Mouse (Mus musculus) embryonic facial prominence, embryonic 11.5 days (tissue): ENCODE measurements around the gene P4htm. TPM values are rescaled to one million over a fixed set of nuclear protein-coding genes. Genes with fewer than 3 reads are reported as not detected.

Source experiments
- ATAC-seq: fragments of 200-750 bp; cut with Nextera tagmentation; replicated peaks from 2 replicates; pipeline ENCODE4 v1.8.0; 2017; ENCODE audit warnings: low read depth; ENCODE audit not compliant: insufficient number of reproducible peaks, low FRiP score, low TSS enrichment
- DNase-seq: peaks from one replicate; pipeline ENCODE4 v3.0.0-alpha.2; 2015; ENCODE audit warnings: low spot score
- H3K27ac ChIP-seq: fragments of 300-500 bp; sonication (generic); replicated peaks from 2 replicates; pipeline ENCODE4 v1.5.1; 2014; ENCODE audit warnings: mild to moderate bottlenecking, low read depth, low read length, control low read depth
- H3K27me3 ChIP-seq: fragments of 300-500 bp; sonication (generic); 2 replicates; pipeline ENCODE4 v1.6.1; 2014; ENCODE audit warnings: mild to moderate bottlenecking, low read length, moderate library complexity, mixed read lengths; ENCODE audit not compliant: control insufficient read depth, insufficient read depth
- H3K36me3 ChIP-seq: fragments of 300-500 bp; sonication (generic); replicated peaks from 2 replicates; pipeline ENCODE4 v1.6.1; 2014; ENCODE audit warnings: low read depth, mild to moderate bottlenecking, low read length, moderate library complexity, mixed read lengths; ENCODE audit not compliant: control insufficient read depth, insufficient read depth
- H3K4me1 ChIP-seq: fragments of 300-500 bp; sonication (generic); 2 replicates; pipeline ENCODE4 v1.6.1; 2014; ENCODE audit warnings: low read length, mixed read lengths; ENCODE audit not compliant: control insufficient read depth, insufficient read depth
- H3K4me2 ChIP-seq: fragments of 300-500 bp; sonication (generic); 2 replicates; pipeline ENCODE4 v1.6.1; 2014; ENCODE audit warnings: low read depth, mild to moderate bottlenecking, control low read depth, low read length, moderate library complexity
- H3K4me3 ChIP-seq: fragments of 300-500 bp; sonication (generic); 2 replicates; pipeline ENCODE4 v1.5.1; 2014; ENCODE audit warnings: low read depth, low read length, control low read depth
- H3K9ac ChIP-seq: fragments of 300-500 bp; sonication (generic); replicated peaks from 2 replicates; pipeline ENCODE4 v1.6.1; 2014; ENCODE audit warnings: mild to moderate bottlenecking, control low read depth, low read length
- H3K9me3 ChIP-seq: fragments of 300-500 bp; sonication (generic); replicated peaks from 2 replicates; pipeline ENCODE4 v1.6.1; 2016; ENCODE audit warnings: mild to moderate bottlenecking, low read length, inconsistent platforms, mixed read lengths; ENCODE audit not compliant: control insufficient read depth
- WGBS: fragments of 180-500 bp; shearing (Covaris S2); extraction: QIAGEN DNeasy Blood & Tissue Kit; methylation state at CpG from one replicate; pipeline ENCODE4 v1.1.7; 2014; 5-methylcytosine and 5-hydroxymethylcytosine counted together
- polyA plus RNA-seq: library from polyadenylated mRNA; unstranded; fragments of >200 nt; fragmentation: Nextera tagmentation; extraction: Ambion mirVana; gene quantifications from 2 replicates; pipeline ENCODE4 v1.2.1, GENCODE M21; 2014

P4htm gene
- polyA plus RNA-seq, result 6.4 and 8.1 TPM in 2 replicates

DNA sequence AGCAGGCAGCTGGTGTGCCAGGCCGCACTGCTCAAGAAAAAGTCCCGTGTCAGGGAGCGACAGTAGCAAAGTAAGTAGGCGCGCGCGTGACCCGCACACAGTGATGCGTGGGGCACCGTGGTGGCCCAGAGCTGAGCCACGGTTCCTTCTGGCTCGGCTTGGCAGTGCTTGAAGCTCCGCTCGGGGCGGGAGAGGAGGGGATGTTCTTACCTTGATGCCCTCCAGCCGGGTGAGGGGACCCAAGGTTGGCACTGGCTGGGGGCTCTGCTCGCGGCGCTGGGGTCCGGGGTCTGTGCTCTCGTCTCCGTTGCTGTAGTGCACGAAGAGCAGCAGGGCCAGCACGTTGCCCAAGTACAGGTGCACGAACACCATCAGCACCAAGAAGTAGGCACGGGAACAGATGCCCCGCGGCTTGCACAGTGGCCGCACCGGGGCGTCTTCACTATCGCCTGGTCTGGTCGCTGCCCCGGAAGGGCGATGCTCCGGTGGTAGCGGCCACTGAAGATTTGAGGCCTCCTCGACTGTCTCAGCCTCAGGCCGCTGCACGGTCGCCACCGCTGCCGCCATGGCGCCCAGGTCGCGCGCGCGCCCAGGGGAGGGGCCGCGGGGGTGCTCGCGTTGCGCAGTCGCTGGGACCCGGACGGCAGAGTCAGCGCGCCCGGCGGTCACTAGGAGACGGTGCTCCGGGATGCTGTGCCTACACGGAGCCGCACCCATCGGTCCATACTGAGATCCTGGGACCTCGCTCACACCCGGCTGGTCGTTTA, at the start of gene P4htm:
Gene P4htm, minus strand, starts transcription at position 670 of the 767 bp plus-strand sequence.
- H3K36me3 ChIP-seq, result no peaks in the 10 kb centered on the region
- H3K9ac ChIP-seq, result peak within 1 kb of the TSS; percentile 72
- no peaks in the 10 kb centered on the region for H3K9me3 ChIP-seq
- 2% methylated on average over 69 of the region's 69 CpGs for WGBS
- H3K27me3 ChIP-seq, result no peaks in the 10 kb centered on the region
- H3K4me2 ChIP-seq, result peak within 1 kb of the TSS; percentile 81
- peak; percentile 86 for ATAC-seq
- no peak within 1 kb of the TSS for H3K27ac ChIP-seq
- H3K4me3 ChIP-seq, result peak within 1 kb of the TSS; percentile 63
- no peaks in the 10 kb centered on the region for H3K4me1 ChIP-seq
- peak; percentile 79 for DNase-seq

- Histone ChIP-seq H3K4me3 (no peak overlapping the region), H3K27me3 (no peaks in the 10 kb centered on the region), H3K36me3 (no peaks in the 10 kb centered on the region), H3K9me3 (no peaks in the 10 kb centered on the region), H3K27ac (no peak overlapping the region), H3K4me2 (no peak overlapping the region), H3K4me1 (no peaks in the 10 kb centered on the region), H3K9ac (no peak overlapping the region)
- no peak for DNase-seq
- ATAC-seq, result no peak
- 89% methylated on average over 2 of the region's 2 CpGs for WGBS
These were observed 42.4 kb upstream of the P4htm start for GRCm38 (mm10) chr9:108639825-108640224.

DNA sequence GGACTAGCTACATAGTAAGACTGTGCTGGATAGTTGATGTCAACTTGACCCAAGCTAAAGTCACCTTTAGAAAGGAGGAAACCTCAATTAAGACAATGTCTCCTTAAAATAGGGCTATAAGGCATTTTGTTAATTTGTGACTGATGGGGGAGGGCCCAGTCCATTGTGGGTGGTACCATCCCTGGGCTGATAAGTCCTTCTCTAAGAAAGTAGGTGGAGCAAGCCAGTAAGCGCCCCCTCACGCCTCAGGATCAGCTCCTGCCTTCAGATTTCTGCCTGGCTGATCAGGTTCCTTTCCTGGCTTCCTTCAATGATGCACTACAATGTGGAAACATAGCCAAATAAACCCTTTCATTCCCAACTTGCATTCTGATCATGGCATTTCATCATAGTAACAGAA, 37.9 kb upstream of the P4htm start:
- no peak overlapping the region for H3K9ac ChIP-seq
- H3K4me2 ChIP-seq, result no peak overlapping the region
- no peak overlapping the region for H3K4me3 ChIP-seq
- DNase-seq (no peak), ATAC-seq (no peak)
- H3K27me3 ChIP-seq, result no peaks in the 10 kb centered on the region
- no peaks in the 10 kb centered on the region for H3K36me3 ChIP-seq
- H3K9me3 ChIP-seq, result no peaks in the 10 kb centered on the region
- H3K4me1 ChIP-seq, result no peaks in the 10 kb centered on the region
- WGBS, result 88% methylated on average over 2 of the region's 2 CpGs
- H3K27ac ChIP-seq, result no peak overlapping the region

GRCm38 (mm10) chr9:108633846-108634245, 36.4 kb upstream of the P4htm start:
- Histone ChIP-seq H3K4me3 (no peak overlapping the region), H3K27me3 (no peaks in the 10 kb centered on the region), H3K4me2 (no peak overlapping the region), H3K9me3 (no peaks in the 10 kb centered on the region), H3K4me1 (no peaks in the 10 kb centered on the region), H3K27ac (no peak overlapping the region), H3K9ac (no peak overlapping the region), H3K36me3 (no peaks in the 10 kb centered on the region)
- ATAC-seq (no peak), DNase-seq (no peak)
- WGBS, result 87% methylated on average over 2 of the region's 2 CpGs

GRCm38 (mm10) chr9:108632375-108632774, 34.9 kb upstream of the P4htm start:
- H3K36me3 ChIP-seq, result no peaks in the 10 kb centered on the region
- ATAC-seq, result no peak

DNA sequence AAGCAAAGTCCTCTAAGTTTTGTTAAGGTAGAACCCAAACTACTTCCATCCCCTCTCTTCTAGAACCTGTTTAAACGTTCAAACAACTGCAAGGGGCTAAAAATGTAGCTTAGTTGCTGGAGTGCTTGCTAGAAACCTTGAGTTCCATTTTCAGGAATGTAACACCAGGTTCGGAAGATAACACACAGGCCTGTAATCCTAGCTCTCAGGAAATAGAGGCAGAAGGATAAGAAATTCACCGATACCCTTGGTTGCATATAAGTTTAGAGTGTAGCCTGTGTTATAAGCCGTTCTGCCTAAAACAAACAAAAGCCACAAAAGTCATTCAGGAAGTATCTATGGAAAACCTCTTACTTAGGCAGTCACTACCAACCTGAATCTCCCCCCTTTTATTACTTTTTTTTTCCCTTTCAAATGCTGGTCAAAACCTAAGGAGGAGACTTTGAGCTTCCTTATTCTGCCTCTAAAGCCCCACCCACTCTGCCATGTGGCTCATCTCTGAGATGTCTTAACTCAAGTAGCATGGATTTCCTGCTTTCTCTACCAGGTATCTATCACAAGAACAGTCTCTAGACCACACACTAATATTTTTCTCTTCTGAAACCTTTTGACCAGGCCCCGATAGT, 34.3 kb upstream of the P4htm start:
- WGBS, result 90% methylated on average over 5 of the region's 5 CpGs

More at GRCm38 (mm10) chr9:108632375-108632774, 34.9 kb upstream of the P4htm start:
- Histone ChIP-seq H3K9me3 (no peaks in the 10 kb centered on the region), H3K27ac (no peak overlapping the region), H3K4me2 (no peak overlapping the region), H3K4me3 (no peak overlapping the region), H3K9ac (no peak overlapping the region), H3K4me1 (no peaks in the 10 kb centered on the region), H3K27me3 (no peaks in the 10 kb centered on the region)
- no peak for DNase-seq
- 88% methylated on average over 5 of the region's 5 CpGs for WGBS

GRCm38 (mm10) chr9:108630683-108631082, 33.2 kb upstream of the P4htm start:
- DNase-seq, result no peak

More for the DNA sequence above, 34.3 kb upstream of the P4htm start:
- Histone ChIP-seq H3K27me3 (no peaks in the 10 kb centered on the region), H3K4me3 (no peak overlapping the region), H3K9me3 (no peaks in the 10 kb centered on the region), H3K27ac (no peak overlapping the region), H3K9ac (no peak overlapping the region), H3K36me3 (no peaks in the 10 kb centered on the region), H3K4me2 (no peak overlapping the region), H3K4me1 (no peaks in the 10 kb centered on the region)
- DNase-seq, result no peak
- no peak for ATAC-seq

DNA sequence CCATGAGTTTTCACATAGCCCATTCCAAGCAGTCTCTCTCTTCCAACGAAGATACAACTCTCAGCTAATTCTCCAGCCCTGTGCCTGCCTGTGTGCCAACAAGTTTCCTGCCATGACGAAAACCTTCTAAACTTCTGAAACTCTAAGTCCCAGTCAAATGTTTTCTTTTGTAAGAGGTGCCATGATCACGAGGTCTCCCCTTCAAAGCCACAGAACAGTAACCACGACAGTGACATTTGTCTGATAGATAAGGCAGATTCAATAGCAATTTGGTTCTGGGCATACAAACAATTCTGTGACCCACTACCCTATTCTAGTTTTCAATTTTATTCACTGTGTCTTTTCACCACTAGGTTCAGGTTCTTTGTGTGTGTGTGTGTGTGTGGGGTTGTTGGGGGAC, 30.7 kb upstream of the P4htm start:
- H3K9ac ChIP-seq, result no peak overlapping the region
- DNase-seq (no peak), ATAC-seq (no peak)
- H3K9me3 ChIP-seq, result no peaks in the 10 kb centered on the region
- 84% methylated on average over 4 of the region's 4 CpGs for WGBS
- H3K4me2 ChIP-seq, result no peak overlapping the region
- H3K36me3 ChIP-seq, result no peaks in the 10 kb centered on the region
- H3K27ac ChIP-seq, result no peak overlapping the region
- H3K27me3 ChIP-seq, result no peaks in the 10 kb centered on the region
- H3K4me1 ChIP-seq, result no peaks in the 10 kb centered on the region
- H3K4me3 ChIP-seq, result no peak overlapping the region

More at GRCm38 (mm10) chr9:108630683-108631082, 33.2 kb upstream of the P4htm start:
- H3K4me3 ChIP-seq, result no peak overlapping the region
- H3K27me3 ChIP-seq, result no peaks in the 10 kb centered on the region
- H3K36me3 ChIP-seq, result no peaks in the 10 kb centered on the region
- H3K9ac ChIP-seq, result no peak overlapping the region
- no peaks in the 10 kb centered on the region for H3K9me3 ChIP-seq
- H3K4me2 ChIP-seq, result no peak overlapping the region
- WGBS, result 94% methylated on average over 1 of the region's 1 CpGs
- no peak overlapping the region for H3K27ac ChIP-seq
- ATAC-seq, result no peak
- H3K4me1 ChIP-seq, result no peaks in the 10 kb centered on the region
